Mouse (Mus musculus): ENCODE measurements at regions not wholly inside any gene's neighbourhood (a gene's known extent, or its start where the extent isn't known, plus 50 kb on each side); places are given as distances from the start of the nearest gene placed in this dataset.

- no peak for DNase-seq
- H3K27me3 ChIP-seq (replicated peaks; ENCODE audit: control insufficient read depth, insufficient read depth, low read length): no peaks in the 10 kb centered on the region
- 62% methylated on average over 6 of the region's 6 CpGs for WGBS
- no peaks in the 10 kb centered on the region for H3K4me1 ChIP-seq (ENCODE audit: control insufficient read depth, insufficient read depth, low read length)
- no peak overlapping the region for H3K4me3 ChIP-seq (ENCODE audit: insufficient read depth, low read depth, low read length)
- TF ChIP-seq CTCF (conservative IDR thresholded peaks at IDR 0.05; ENCODE audit: insufficient read depth, insufficient read length, low read depth, low read length) (no peak), POLR2A (IDR thresholded peaks at IDR 0.05; ENCODE audit: low read depth, low read length) (no peak)
- H3K36me3 ChIP-seq (ENCODE audit: control insufficient read depth, insufficient read depth, low read length): no peaks in the 10 kb centered on the region
- H3K27ac ChIP-seq (ENCODE audit: insufficient read depth, low read depth, low read length): no peak overlapping the region
These were observed 252.6 kb upstream of the Smlr1 start for GRCm38 (mm10) chr10:25788660-25789059.

GRCm38 (mm10) chr10:25788004-25788403 lies 251.9 kb upstream of the Smlr1 start:
- no peaks in the 10 kb centered on the region for H3K36me3 ChIP-seq (ENCODE audit: control insufficient read depth, insufficient read depth, low read length)
- DNase-seq: no peak
- no peak overlapping the region for H3K4me3 ChIP-seq (ENCODE audit: insufficient read depth, low read depth, low read length)
- TF ChIP-seq POLR2A (IDR thresholded peaks at IDR 0.05; ENCODE audit: low read depth, low read length) (no peak), CTCF (conservative IDR thresholded peaks at IDR 0.05; ENCODE audit: insufficient read depth, insufficient read length, low read depth, low read length) (no peak)
- no peak overlapping the region for H3K27ac ChIP-seq (ENCODE audit: insufficient read depth, low read depth, low read length)
- no peaks in the 10 kb centered on the region for H3K4me1 ChIP-seq (ENCODE audit: control insufficient read depth, insufficient read depth, low read length)
- no peaks in the 10 kb centered on the region for H3K27me3 ChIP-seq (replicated peaks; ENCODE audit: control insufficient read depth, insufficient read depth, low read length)
- 76% methylated on average over 4 of the region's 4 CpGs for WGBS

- H3K36me3 ChIP-seq (ENCODE audit: control insufficient read depth, insufficient read depth, low read length): no peaks in the 10 kb centered on the region
- H3K4me1 ChIP-seq (ENCODE audit: control insufficient read depth, insufficient read depth, low read length): no peaks in the 10 kb centered on the region
- no peak overlapping the region for H3K4me3 ChIP-seq (ENCODE audit: insufficient read depth, low read depth, low read length)
- WGBS: 64% methylated on average over 3 of the region's 3 CpGs
- H3K27me3 ChIP-seq (replicated peaks; ENCODE audit: control insufficient read depth, insufficient read depth, low read length): no peaks in the 10 kb centered on the region
- no peak for DNase-seq
- TF ChIP-seq CTCF (conservative IDR thresholded peaks at IDR 0.05; ENCODE audit: insufficient read depth, insufficient read length, low read depth, low read length) (no peak), POLR2A (IDR thresholded peaks at IDR 0.05; ENCODE audit: low read depth, low read length) (no peak)
- no peak overlapping the region for H3K27ac ChIP-seq (ENCODE audit: insufficient read depth, low read depth, low read length)
These were observed 247.8 kb upstream of the Smlr1 start for GRCm38 (mm10) chr10:25783861-25784260.

GRCm38 (mm10) chr10:25779476-25779875 lies 243.4 kb upstream of the Smlr1 start:
- no peak overlapping the region for H3K4me3 ChIP-seq (ENCODE audit: insufficient read depth, low read depth, low read length)
- H3K4me1 ChIP-seq (ENCODE audit: control insufficient read depth, insufficient read depth, low read length): no peaks in the 10 kb centered on the region
- no peaks in the 10 kb centered on the region for H3K36me3 ChIP-seq (ENCODE audit: control insufficient read depth, insufficient read depth, low read length)
- 94% methylated on average over 4 of the region's 4 CpGs for WGBS
- no peak overlapping the region for H3K27ac ChIP-seq (ENCODE audit: insufficient read depth, low read depth, low read length)
- no peak for TF ChIP-seq CTCF (conservative IDR thresholded peaks at IDR 0.05; ENCODE audit: insufficient read depth, insufficient read length, low read depth, low read length)
- no peak for TF ChIP-seq POLR2A (IDR thresholded peaks at IDR 0.05; ENCODE audit: low read depth, low read length)
- DNase-seq: no peak
- H3K27me3 ChIP-seq (replicated peaks; ENCODE audit: control insufficient read depth, insufficient read depth, low read length): no peaks in the 10 kb centered on the region

- H3K36me3 ChIP-seq (ENCODE audit: control insufficient read depth, insufficient read depth, low read length): no peaks in the 10 kb centered on the region
- no peak overlapping the region for H3K4me3 ChIP-seq (ENCODE audit: insufficient read depth, low read depth, low read length)
- TF ChIP-seq POLR2A (IDR thresholded peaks at IDR 0.05; ENCODE audit: low read depth, low read length): no peak
- TF ChIP-seq CTCF (conservative IDR thresholded peaks at IDR 0.05; ENCODE audit: insufficient read depth, insufficient read length, low read depth, low read length): no peak
- no peak overlapping the region for H3K27ac ChIP-seq (ENCODE audit: insufficient read depth, low read depth, low read length)
- no peaks in the 10 kb centered on the region for H3K27me3 ChIP-seq (replicated peaks; ENCODE audit: control insufficient read depth, insufficient read depth, low read length)
- no peaks in the 10 kb centered on the region for H3K4me1 ChIP-seq (ENCODE audit: control insufficient read depth, insufficient read depth, low read length)
- peak; percentile 84 for DNase-seq
- 54% methylated on average over 2 of the region's 2 CpGs for WGBS
These were observed 241.7 kb upstream of the Smlr1 start for GRCm38 (mm10) chr10:25777717-25778116.

- no peak for TF ChIP-seq CTCF (conservative IDR thresholded peaks at IDR 0.05; ENCODE audit: insufficient read depth, insufficient read length, low read depth, low read length)
- TF ChIP-seq POLR2A (IDR thresholded peaks at IDR 0.05; ENCODE audit: low read depth, low read length): no peak
These were observed 240.6 kb upstream of the Smlr1 start for GRCm38 (mm10) chr10:25776697-25777096.

GRCm38 (mm10) chr10:25770051-25770450 lies 234.0 kb upstream of the Smlr1 start:
- TF ChIP-seq CTCF (conservative IDR thresholded peaks at IDR 0.05; ENCODE audit: insufficient read depth, insufficient read length, low read depth, low read length) (no peak), POLR2A (IDR thresholded peaks at IDR 0.05; ENCODE audit: low read depth, low read length) (no peak)
- H3K27ac ChIP-seq (ENCODE audit: insufficient read depth, low read depth, low read length): no peak overlapping the region

More at GRCm38 (mm10) chr10:25776697-25777096, 240.6 kb upstream of the Smlr1 start:
- Histone ChIP-seq H3K4me1 (ENCODE audit: control insufficient read depth, insufficient read depth, low read length) (no peaks in the 10 kb centered on the region), H3K4me3 (ENCODE audit: insufficient read depth, low read depth, low read length) (no peak overlapping the region), H3K36me3 (ENCODE audit: control insufficient read depth, insufficient read depth, low read length) (no peaks in the 10 kb centered on the region), H3K27ac (ENCODE audit: insufficient read depth, low read depth, low read length) (no peak overlapping the region), H3K27me3 (replicated peaks; ENCODE audit: control insufficient read depth, insufficient read depth, low read length) (no peaks in the 10 kb centered on the region)
- 93% methylated on average over 11 of the region's 11 CpGs for WGBS
- no peak for DNase-seq

GRCm38 (mm10) chr10:25768456-25768855 lies 232.4 kb upstream of the Smlr1 start:
- WGBS: 88% methylated on average over 5 of the region's 5 CpGs
- Histone ChIP-seq H3K4me3 (ENCODE audit: insufficient read depth, low read depth, low read length) (no peak overlapping the region), H3K36me3 (ENCODE audit: control insufficient read depth, insufficient read depth, low read length) (no peaks in the 10 kb centered on the region), H3K4me1 (ENCODE audit: control insufficient read depth, insufficient read depth, low read length) (no peaks in the 10 kb centered on the region), H3K27me3 (replicated peaks; ENCODE audit: control insufficient read depth, insufficient read depth, low read length) (no peaks in the 10 kb centered on the region), H3K27ac (ENCODE audit: insufficient read depth, low read depth, low read length) (no peak overlapping the region)
- DNase-seq: no peak
- no peak for TF ChIP-seq POLR2A (IDR thresholded peaks at IDR 0.05; ENCODE audit: low read depth, low read length)
- TF ChIP-seq CTCF (conservative IDR thresholded peaks at IDR 0.05; ENCODE audit: insufficient read depth, insufficient read length, low read depth, low read length): no peak

More at GRCm38 (mm10) chr10:25770051-25770450, 234.0 kb upstream of the Smlr1 start:
- Histone ChIP-seq H3K4me1 (ENCODE audit: control insufficient read depth, insufficient read depth, low read length) (no peaks in the 10 kb centered on the region), H3K27me3 (replicated peaks; ENCODE audit: control insufficient read depth, insufficient read depth, low read length) (no peaks in the 10 kb centered on the region), H3K36me3 (ENCODE audit: control insufficient read depth, insufficient read depth, low read length) (no peaks in the 10 kb centered on the region), H3K4me3 (ENCODE audit: insufficient read depth, low read depth, low read length) (no peak overlapping the region)
- DNase-seq: no peak
